Mouse (Mus musculus) thymus, adult 2 months (tissue): ENCODE measurements around the gene Ccdc137.
A peak's percentile ranks its signal among the peaks of the same experiment; 100 is the strongest.

Source experiments
- CTCF ChIP-seq: fragments of 200-500 bp; IDR thresholded peaks from 2 replicates; pipeline ENCODE4 v1.5.1; 2012; ENCODE audit warnings: mild to moderate bottlenecking, control low read depth, low read length, moderate library complexity, borderline replicate concordance; ENCODE audit not compliant: control insufficient read depth, poor library complexity, insufficient read depth; ENCODE audit errors: extremely low read depth
- POLR2A ChIP-seq: fragments of 200-500 bp; IDR thresholded peaks from 2 replicates; pipeline ENCODE4 v1.6.1; 2012; ENCODE audit warnings: mild to moderate bottlenecking, low read length, control low read depth, moderate library complexity; ENCODE audit not compliant: control insufficient read depth, poor library complexity, insufficient read depth; ENCODE audit errors: extremely low read depth

- TF ChIP-seq CTCF (no peak), POLR2A (peak; percentile 56)
Observed at GRCm38 (mm10) chr11:120484265-120484981, 26.5 kb downstream of the Ccdc137 start, which contains the start of gene Mrpl12.
